Mouse (Mus musculus) forebrain, embryonic 13.5 days (tissue): ENCODE results near the gene Dpf1. TPM values are rescaled to one million over a fixed set of nuclear protein-coding genes. Genes with fewer than 3 reads are reported as not detected.

Source experiments
- ATAC-seq: fragments of 200-750 bp; cut with Nextera tagmentation; 2 replicates; pipeline ENCODE4 v1.8.0; 2017
- H3K27ac ChIP-seq: fragments of 300-500 bp; sonication (generic); 2 replicates; pipeline ENCODE4 v1.5.1; 2015; ENCODE audit warnings: inconsistent platforms, mild to moderate bottlenecking, moderate library complexity
- H3K27me3 ChIP-seq: fragments of 300-500 bp; sonication (generic); 2 replicates; pipeline ENCODE4 v1.6.1; 2015; ENCODE audit warnings: mild to moderate bottlenecking, inconsistent platforms
- H3K36me3 ChIP-seq: fragments of 300-500 bp; sonication (generic); 2 replicates; pipeline ENCODE4 v1.6.1; 2015; ENCODE audit warnings: mild to moderate bottlenecking, inconsistent platforms; ENCODE audit not compliant: poor library complexity, severe bottlenecking
- H3K4me1 ChIP-seq: fragments of 300-500 bp; sonication (generic); 2 replicates; pipeline ENCODE4 v1.6.1; 2015; ENCODE audit warnings: inconsistent platforms
- H3K4me2 ChIP-seq: fragments of 300-500 bp; sonication (generic); 2 replicates; pipeline ENCODE4 v1.6.1; 2015; ENCODE audit warnings: inconsistent platforms, mild to moderate bottlenecking, moderate library complexity
- H3K4me3 ChIP-seq: fragments of 300-500 bp; sonication (generic); 2 replicates; pipeline ENCODE4 v1.5.1; 2015; ENCODE audit warnings: mild to moderate bottlenecking, inconsistent platforms
- H3K9ac ChIP-seq: fragments of 300-500 bp; sonication (generic); 2 replicates; pipeline ENCODE4 v1.6.1; 2015; ENCODE audit warnings: mild to moderate bottlenecking, inconsistent platforms
- H3K9me3 ChIP-seq: fragments of 300-500 bp; sonication (generic); replicated peaks from 2 replicates; pipeline ENCODE4 v1.6.1; 2016; ENCODE audit warnings: inconsistent platforms
- WGBS: fragments of 180-500 bp; shearing (Covaris S2); methylation state at CpG from one replicate; pipeline ENCODE4 v1.1.7; 2015; 5-methylcytosine and 5-hydroxymethylcytosine counted together
- polyA plus RNA-seq: library from polyadenylated mRNA; unstranded; fragments of >200 nt; fragmentation: Nextera tagmentation; extraction: Ambion mirVana; gene quantifications from 2 replicates; pipeline ENCODE4 v1.2.1, GENCODE M21; 2015

Gene Dpf1
- polyA plus RNA-seq = 165 and 182 TPM in 2 replicates

GRCm38 (mm10) chr7:29303738-29304462 lies at the start of gene Dpf1:
Gene Dpf1 (plus strand): TSS chr7:29303951.
- H3K9ac ChIP-seq = peak within 1 kb of the TSS; percentile 89
- WGBS = under 1% methylated on average over 48 of the region's 67 CpGs
- peaks cover 40% of the 10 kb centered on the region for H3K4me1 ChIP-seq
- peak within 1 kb of the TSS; percentile 91 for H3K4me2 ChIP-seq
- no peaks in the 10 kb centered on the region for H3K9me3 ChIP-seq
- H3K27ac ChIP-seq = peak within 1 kb of the TSS; percentile 95
- peak; percentile 93 for ATAC-seq
- no peaks in the 10 kb centered on the region for H3K27me3 ChIP-seq
- H3K36me3 ChIP-seq = no peaks in the 10 kb centered on the region
- peak within 1 kb of the TSS; percentile 75 for H3K4me3 ChIP-seq

- Histone ChIP-seq H3K27me3 (no peaks in the 10 kb centered on the region), H3K4me1 (peaks cover 16% of the 10 kb centered on the region), H3K36me3 (no peaks in the 10 kb centered on the region), H3K4me3 (no peak overlapping the region), H3K27ac (no peak overlapping the region), H3K9ac (no peak overlapping the region), H3K4me2 (no peak overlapping the region), H3K9me3 (no peaks in the 10 kb centered on the region)
- ATAC-seq = no peak
- WGBS = 86% methylated on average over 4 of the region's 4 CpGs
Observed at GRCm38 (mm10) chr7:29255875-29256274, 47.9 kb upstream of the Dpf1 start.

- H3K4me2 ChIP-seq = no peak overlapping the region
- no peaks in the 10 kb centered on the region for H3K27me3 ChIP-seq
- no peak overlapping the region for H3K9ac ChIP-seq
- ATAC-seq = no peak
- no peak overlapping the region for H3K4me3 ChIP-seq
- peaks cover 16% of the 10 kb centered on the region for H3K4me1 ChIP-seq
- WGBS = 93% methylated on average over 1 of the region's 1 CpGs
- no peaks in the 10 kb centered on the region for H3K36me3 ChIP-seq
- no peaks in the 10 kb centered on the region for H3K9me3 ChIP-seq
- H3K27ac ChIP-seq = no peak overlapping the region
Observed at GRCm38 (mm10) chr7:29257368-29257767, 46.4 kb upstream of the Dpf1 start.

GRCm38 (mm10) chr7:29259781-29260730 lies 43.7 kb upstream of the Dpf1 start:
- H3K27ac ChIP-seq = peak overlapping the region; percentile 66

GRCm38 (mm10) chr7:29262151-29262550 lies 41.6 kb upstream of the Dpf1 start:
- no peaks in the 10 kb centered on the region for H3K27me3 ChIP-seq
- no peak overlapping the region for H3K9ac ChIP-seq
- H3K27ac ChIP-seq = no peak overlapping the region
- no peak for ATAC-seq
- H3K4me3 ChIP-seq = no peak overlapping the region
- no peaks in the 10 kb centered on the region for H3K9me3 ChIP-seq
- H3K36me3 ChIP-seq = no peaks in the 10 kb centered on the region
- no peak overlapping the region for H3K4me2 ChIP-seq
- peaks cover 13% of the 10 kb centered on the region for H3K4me1 ChIP-seq
- 86% methylated on average over 6 of the region's 6 CpGs for WGBS

More at GRCm38 (mm10) chr7:29259781-29260730, 43.7 kb upstream of the Dpf1 start:
- peak overlapping the region; percentile 26; the same call in 1 of the 2 replicates for H3K9ac ChIP-seq
- no peaks in the 10 kb centered on the region for H3K27me3 ChIP-seq
- 68% methylated on average over 10 of the region's 10 CpGs for WGBS
- no peak overlapping the region; the same call in 1 of the 2 replicates for H3K4me2 ChIP-seq
- H3K9me3 ChIP-seq = no peaks in the 10 kb centered on the region
- no peaks in the 10 kb centered on the region for H3K36me3 ChIP-seq
- peaks cover 16% of the 10 kb centered on the region for H3K4me1 ChIP-seq
- H3K4me3 ChIP-seq = no peak overlapping the region
- ATAC-seq = peak; percentile 33; the same call in 1 of the 2 replicates

GRCm38 (mm10) chr7:29263831-29264230 lies 39.9 kb upstream of the Dpf1 start:
- no peak for ATAC-seq
- no peak overlapping the region for H3K4me3 ChIP-seq
- H3K27ac ChIP-seq = no peak overlapping the region
- H3K9me3 ChIP-seq = no peaks in the 10 kb centered on the region
- no peaks in the 10 kb centered on the region for H3K36me3 ChIP-seq
- no peak overlapping the region for H3K9ac ChIP-seq
- peaks cover 13% of the 10 kb centered on the region for H3K4me1 ChIP-seq
- WGBS = 90% methylated on average over 3 of the region's 3 CpGs
- no peak overlapping the region for H3K4me2 ChIP-seq
- no peaks in the 10 kb centered on the region for H3K27me3 ChIP-seq

GRCm38 (mm10) chr7:29265636-29266035 lies 38.1 kb upstream of the Dpf1 start:
- Histone ChIP-seq H3K36me3 (no peaks in the 10 kb centered on the region), H3K4me2 (no peak overlapping the region), H3K9me3 (no peaks in the 10 kb centered on the region), H3K4me3 (no peak overlapping the region), H3K4me1 (no peaks in the 10 kb centered on the region), H3K27me3 (no peaks in the 10 kb centered on the region), H3K27ac (no peak overlapping the region), H3K9ac (no peak overlapping the region)
- 79% methylated on average over 7 of the region's 7 CpGs for WGBS
- ATAC-seq = no peak

GRCm38 (mm10) chr7:29266931-29267330 lies 36.8 kb upstream of the Dpf1 start:
- no peaks in the 10 kb centered on the region for H3K9me3 ChIP-seq
- no peak overlapping the region for H3K4me2 ChIP-seq
- no peak overlapping the region for H3K9ac ChIP-seq
- no peak overlapping the region for H3K27ac ChIP-seq
- 59% methylated on average over 4 of the region's 4 CpGs for WGBS
- no peak overlapping the region for H3K4me3 ChIP-seq
- H3K4me1 ChIP-seq = no peaks in the 10 kb centered on the region
- H3K27me3 ChIP-seq = no peaks in the 10 kb centered on the region
- H3K36me3 ChIP-seq = no peaks in the 10 kb centered on the region
- no peak for ATAC-seq

- H3K4me2 ChIP-seq = no peak overlapping the region
- 86% methylated on average over 4 of the region's 4 CpGs for WGBS
- H3K4me3 ChIP-seq = no peak overlapping the region
- no peaks in the 10 kb centered on the region for H3K36me3 ChIP-seq
- no peak overlapping the region for H3K9ac ChIP-seq
- no peak overlapping the region for H3K27ac ChIP-seq
- no peak for ATAC-seq
- H3K4me1 ChIP-seq = no peaks in the 10 kb centered on the region
- H3K27me3 ChIP-seq = no peaks in the 10 kb centered on the region
- no peaks in the 10 kb centered on the region for H3K9me3 ChIP-seq
Observed at GRCm38 (mm10) chr7:29270445-29270844, 33.3 kb upstream of the Dpf1 start.

- 79% methylated on average over 8 of the region's 8 CpGs for WGBS
- no peak overlapping the region for H3K4me3 ChIP-seq
- H3K27ac ChIP-seq = no peak overlapping the region
- H3K4me2 ChIP-seq = no peak overlapping the region
- H3K9ac ChIP-seq = no peak overlapping the region
- no peaks in the 10 kb centered on the region for H3K9me3 ChIP-seq
- H3K36me3 ChIP-seq = no peaks in the 10 kb centered on the region
- ATAC-seq = no peak
- H3K4me1 ChIP-seq = no peaks in the 10 kb centered on the region
- H3K27me3 ChIP-seq = no peaks in the 10 kb centered on the region
Observed at GRCm38 (mm10) chr7:29271687-29272465, 31.9 kb upstream of the Dpf1 start.

GRCm38 (mm10) chr7:29276715-29277114 lies 27.0 kb upstream of the Dpf1 start:
- 78% methylated on average over 5 of the region's 5 CpGs for WGBS
- Histone ChIP-seq H3K27ac (no peak overlapping the region), H3K27me3 (peaks cover 14% of the 10 kb centered on the region), H3K9me3 (no peaks in the 10 kb centered on the region), H3K4me2 (no peak overlapping the region), H3K36me3 (no peaks in the 10 kb centered on the region), H3K4me1 (peaks cover 10% of the 10 kb centered on the region), H3K9ac (no peak overlapping the region), H3K4me3 (no peak overlapping the region)
- ATAC-seq = no peak
